Mouse (Mus musculus) layer of hippocampus, adult 6 months (tissue): ENCODE measurements around the gene Tsc2. TPM values are rescaled to one million over a fixed set of nuclear protein-coding genes. Genes with fewer than 3 reads are reported as not detected.
A peak's percentile ranks its signal among the peaks of the same experiment; 100 is the strongest.

Source experiments
- long read RNA-seq, 2 experiments: library from polyadenylated mRNA; unstranded; transcript quantifications; one replicate each; pipeline ENCODE4 v2.0.0; 2019 to 2020
- microRNA-seq: library from miRNA; unstranded; fragments of <30 nt; microRNA quantifications from one replicate; pipeline ENCODE4 v1.2.0, GENCODE M21; 2020
- polyA plus RNA-seq: library from polyadenylated mRNA; unstranded; fragments of <200 nt; fragmentation: Nextera tagmentation; gene quantifications from 2 replicates; pipeline ENCODE4 v1.2.3, GENCODE M21; 2021

Tsc2 gene
- 85.0 and 101 TPM in 2 replicates for polyA plus RNA-seq
- long read RNA-seq, experiment 1, full-length matches to known transcripts = 3 of 51 reads
- long read RNA-seq, experiment 1, partial matches to known transcripts = 34 of 51 reads
- long read RNA-seq, experiment 1, other reads (novel, unspliced or antisense) = 14 of 51 reads
- long read RNA-seq, experiment 2, full-length matches to known transcripts = 81 of 368 reads
- long read RNA-seq, experiment 2, partial matches to known transcripts = 135 of 368 reads
- long read RNA-seq, experiment 2, other reads (novel, unspliced or antisense) = 152 of 368 reads

GRCm38 (mm10) chr17:24632167-24632812 is at the start of gene Tsc2, which contains the start of gene Nthl1:
TSS of gene Tsc2 (minus strand) at chr17:24632630.
TSS of gene Nthl1 (plus strand) at chr17:24632680.

GRCm38 (mm10) chr17:24669545-24670245 is 37.3 kb upstream of the Tsc2 start, which contains the start of gene Zfp598:
TSS of gene Zfp598 (plus strand) at chr17:24669687.

GRCm38 (mm10) chr17:24658017-24658758 is 25.8 kb upstream of the Tsc2 start, which contains the start of gene Npw:
TSS of gene Npw (minus strand) at chr17:24658457.

DNA sequence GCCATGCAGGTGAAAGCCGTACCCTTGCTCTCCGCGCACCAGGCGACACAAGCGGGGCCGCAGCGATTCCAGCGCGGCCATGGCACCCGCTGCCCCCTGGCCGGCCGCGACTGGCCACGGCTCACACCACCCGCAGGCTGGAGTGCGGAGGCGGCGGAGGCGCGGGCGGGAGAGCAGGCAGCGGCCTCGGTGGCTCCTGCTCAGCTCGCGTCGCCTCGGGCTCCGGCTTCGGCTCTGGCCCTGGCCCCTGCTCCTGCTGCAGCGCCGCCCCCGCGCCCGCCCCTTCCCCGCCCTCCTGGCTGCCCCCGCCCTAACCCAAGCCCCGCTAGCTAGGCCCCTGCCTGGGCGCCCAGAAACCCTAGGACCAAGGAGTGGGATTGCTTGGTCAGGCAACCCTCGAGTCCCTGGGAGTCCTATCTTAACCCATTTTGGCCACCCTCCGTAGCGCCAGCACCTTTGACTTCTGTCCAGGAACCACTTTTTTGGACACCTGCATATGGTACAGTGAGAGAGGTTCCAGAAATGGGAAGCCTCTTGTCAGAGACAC is 17.7 kb upstream of the Tsc2 start, which contains the start of gene Slc9a3r2:
Slc9a3r2 (minus strand) TSS at position 258 of the 547 bp plus-strand sequence.

DNA sequence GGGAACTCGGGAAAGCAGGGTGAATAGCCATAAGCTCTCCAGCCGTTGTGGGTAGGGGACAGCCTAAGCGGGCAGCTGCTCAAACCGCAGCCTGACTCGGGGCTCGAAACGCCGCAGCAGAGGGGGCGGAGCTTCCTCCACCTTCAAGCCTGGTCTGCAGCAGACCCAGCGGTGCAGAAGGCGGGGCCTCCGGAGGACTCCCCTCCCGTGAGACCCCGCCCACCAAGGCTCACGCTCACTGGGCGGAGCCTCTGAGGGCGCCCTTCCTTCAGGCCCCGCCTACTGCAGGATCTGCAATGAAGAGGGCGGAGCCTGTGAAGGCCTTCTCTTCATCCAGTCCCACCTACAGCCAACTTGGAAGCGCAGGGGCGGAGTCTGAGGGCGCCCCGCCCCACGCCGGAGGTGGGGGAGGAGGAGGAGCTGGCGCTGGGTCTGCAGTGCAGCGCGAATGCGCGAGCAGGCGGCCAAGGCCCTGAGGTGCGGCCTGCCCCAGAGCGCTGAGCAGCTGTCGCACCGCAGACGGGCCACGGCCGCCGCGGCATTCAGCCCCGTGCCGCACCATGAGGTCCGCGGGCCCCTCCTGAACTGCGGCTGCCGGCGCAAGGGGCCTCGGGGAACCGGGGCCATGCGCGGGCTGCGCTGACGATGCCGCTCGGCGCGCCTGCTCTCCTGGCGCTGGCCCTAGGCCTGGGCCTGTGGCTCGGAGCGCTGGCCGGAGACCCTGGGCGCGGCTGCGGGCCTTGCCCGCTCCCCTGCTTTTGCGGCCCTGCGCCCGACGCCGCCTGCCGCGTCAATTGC is 82.6 kb downstream of the Tsc2 start, which contains the start of gene Pkd1:
Pkd1 (plus strand) TSS at position 217 of the 798 bp plus-strand sequence.

Small RNAs within 50 kb of the gene (microRNA-seq; reads per million reads assigned to microRNA genes)
- gene Gm24589 = 10.7 reads per million, percentile 33 among the genes with 10 or more reads in this experiment

Other genes with a start within 250 kb of the Tsc2 start
- 101 and 105 TPM in 2 replicates for gene Rnps1, start 218.1 kb downstream of the Tsc2 start, polyA plus RNA-seq
- 89.4 and 98.3 TPM in 2 replicates for gene Eci1, start 206.0 kb downstream of the Tsc2 start, polyA plus RNA-seq
- gene Dnase1l2, start 189.5 kb downstream of the Tsc2 start, polyA plus RNA-seq = 0.18 and 0.29 TPM in 2 replicates
- gene E4f1, start 162.3 kb downstream of the Tsc2 start, polyA plus RNA-seq = 12.4 and 12.9 TPM in 2 replicates
- 93.6 and 97.8 TPM in 2 replicates for gene Pgp, start 162.2 kb downstream of the Tsc2 start, polyA plus RNA-seq
- 1.6 and 1.7 TPM in 2 replicates for gene Bricd5, start 158.7 kb downstream of the Tsc2 start, polyA plus RNA-seq
- 15.9 and 16.3 TPM in 2 replicates for gene Mlst8, start 153.6 kb downstream of the Tsc2 start, polyA plus RNA-seq
- gene Caskin1, start 144.0 kb downstream of the Tsc2 start, polyA plus RNA-seq = 10.2 and 11.0 TPM in 2 replicates
- 17.9 and 20.8 TPM in 2 replicates for gene Traf7, start 104.7 kb downstream of the Tsc2 start, polyA plus RNA-seq
- gene Rab26, start 98.4 kb downstream of the Tsc2 start, polyA plus RNA-seq = 52.7 and 57.7 TPM in 2 replicates
- 8.1 and 9.0 TPM in 2 replicates for gene Pkd1, start 82.8 kb downstream of the Tsc2 start, polyA plus RNA-seq
- 6.2 and 6.5 TPM in 2 replicates for gene Nthl1, start 50 bp upstream of the Tsc2 start, polyA plus RNA-seq
- 41.7 and 49.7 TPM in 2 replicates for gene Slc9a3r2, start 17.7 kb upstream of the Tsc2 start, polyA plus RNA-seq
- 1.2 TPM in 2 replicates for gene Npw, start 25.8 kb upstream of the Tsc2 start, polyA plus RNA-seq
- gene Zfp598, start 37.1 kb upstream of the Tsc2 start, polyA plus RNA-seq = 0.99 and 1.2 TPM in 2 replicates
- 304 and 365 TPM in 2 replicates for gene Syngr3, start 57.3 kb upstream of the Tsc2 start, polyA plus RNA-seq
- 30.7 and 34.3 TPM in 2 replicates for gene Gfer, start 63.5 kb upstream of the Tsc2 start, polyA plus RNA-seq
- 0.87 and 0.93 TPM in 2 replicates for gene Noxo1, start 63.6 kb upstream of the Tsc2 start, polyA plus RNA-seq
- 23.2 and 24.5 TPM in 2 replicates for gene Tbl3, start 75.0 kb upstream of the Tsc2 start, polyA plus RNA-seq
- gene Rnf151, start 85.4 kb upstream of the Tsc2 start, polyA plus RNA-seq = not detected in 2 replicates
- gene Rps2, start 85.5 kb upstream of the Tsc2 start, polyA plus RNA-seq = 1,412 and 1,765 TPM in 2 replicates
- 1,096 and 1,134 TPM in 2 replicates for gene Ndufb10, start 91.8 kb upstream of the Tsc2 start, polyA plus RNA-seq
- 0.50 TPM in 1 of 2 replicates, not detected in the other for gene Rpl3l, start 95.2 kb upstream of the Tsc2 start, polyA plus RNA-seq
- 9.1 and 9.3 TPM in 2 replicates for gene Msrb1, start 104.0 kb upstream of the Tsc2 start, polyA plus RNA-seq
- gene Hs3st6, start 120.4 kb upstream of the Tsc2 start, polyA plus RNA-seq = 0.54 and 0.67 TPM in 2 replicates
- gene Meiob, start 171.7 kb upstream of the Tsc2 start, polyA plus RNA-seq = not detected in 2 replicates
- gene Hagh, start 207.5 kb upstream of the Tsc2 start, polyA plus RNA-seq = 305 and 325 TPM in 2 replicates
- 25.1 and 25.5 TPM in 2 replicates for gene Fahd1, start 217.7 kb upstream of the Tsc2 start, polyA plus RNA-seq
- 0.20 TPM in 1 of 2 replicates, not detected in the other for gene Igfals, start 233.4 kb upstream of the Tsc2 start, polyA plus RNA-seq